ENCODE assay signal across 23 mouse cellular contexts in the genomic region with DNA sequence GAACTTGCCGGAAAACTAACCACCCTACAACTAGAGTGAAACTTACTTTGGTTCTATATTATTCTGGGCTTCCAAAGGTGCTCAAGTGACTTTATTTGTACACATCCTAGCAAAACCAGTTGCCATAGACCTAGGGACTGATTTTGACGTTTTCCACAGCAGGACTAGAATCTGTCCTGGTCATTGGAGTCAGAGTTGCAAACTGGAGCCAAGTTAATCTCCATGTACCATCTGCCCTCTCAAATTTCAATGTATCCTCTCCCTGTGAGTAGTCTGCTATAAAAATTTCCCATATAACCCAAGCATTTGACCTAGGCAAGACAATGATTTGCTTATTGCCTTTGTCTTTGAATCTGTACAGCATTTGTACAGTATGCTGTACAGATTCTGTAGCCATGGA.
"Had no signal": no experiment of that assay in that cellular context is flagged by ENCODE, and none has a peak within 500 bp of the region (broad histone marks: within the 10 kb centered on the region; RNA-seq: fewer than 3 reads in every experiment).

No protein-coding gene starts in this region.

- H3K4me3 ChIP-seq: limb, embryonic 10.5 days; limb, embryonic 13.5 days; liver, embryonic 12.5 days; liver, embryonic 15.5 days; lung, embryonic 15.5 days; megakaryocyte, embryonic 14.5 days; midbrain, embryonic 10.5 days; midbrain, embryonic 13.5 days; myocyte had no signal

- H3K4me1 ChIP-seq: limb, embryonic 10.5 days; limb, embryonic 13.5 days; liver, embryonic 12.5 days; liver, embryonic 15.5 days; lung, embryonic 15.5 days; megakaryocyte, embryonic 14.5 days; midbrain, embryonic 10.5 days; midbrain, embryonic 13.5 days had no signal

- H3K9me3 ChIP-seq: limb, embryonic 10.5 days; limb, embryonic 13.5 days; liver, embryonic 12.5 days; liver, embryonic 15.5 days; lung, embryonic 15.5 days; megakaryocyte, embryonic 14.5 days; midbrain, embryonic 10.5 days; midbrain, embryonic 13.5 days had no signal

- H3K4me2 ChIP-seq: limb, embryonic 13.5 days; liver, embryonic 12.5 days; liver, embryonic 15.5 days; lung, embryonic 15.5 days; midbrain, embryonic 13.5 days had no signal

- H3K36me3 ChIP-seq: limb, embryonic 10.5 days; limb, embryonic 13.5 days; liver, embryonic 12.5 days; liver, embryonic 15.5 days; lung, embryonic 15.5 days; midbrain, embryonic 10.5 days; midbrain, embryonic 13.5 days had no signal

- DNase-seq: kidney, postnatal 14 days; kidney, postnatal 4 days; liver; lung, adult 18-20 months; lung, postnatal 10 days; lung, postnatal 36 days; right cerebral cortex, adult 18-20 months; right cerebral cortex, postnatal 14 days; right cerebral cortex, postnatal 4 days; thymus, adult 2 months; thymus, postnatal 14 days; thymus, postnatal 4 days had no signal

- H3K27me3 ChIP-seq: limb, embryonic 13.5 days; liver, embryonic 12.5 days; liver, embryonic 15.5 days; lung, embryonic 15.5 days; megakaryocyte, embryonic 14.5 days; midbrain, embryonic 13.5 days had no signal

- H3K9ac ChIP-seq: limb, embryonic 13.5 days; liver, embryonic 12.5 days; liver, embryonic 15.5 days; lung, embryonic 15.5 days; midbrain, embryonic 13.5 days had no signal

- ATAC-seq: liver, embryonic 12.5 days; midbrain, embryonic 13.5 days; midbrain, embryonic 16.5 days had no signal

- H3K27ac ChIP-seq: limb, embryonic 10.5 days; limb, embryonic 13.5 days; liver, embryonic 12.5 days; liver, embryonic 15.5 days; lung, embryonic 15.5 days; midbrain, embryonic 10.5 days; midbrain, embryonic 13.5 days; stomach, postnatal 0 days had no signal
